ENCODE assay signal across 7 mouse cellular contexts in genomic region chr1:74239618-74240017, GRCm38 (mm10). TPM values are rescaled to one million over a fixed set of nuclear protein-coding genes. Genes with fewer than 3 reads are reported as not detected.
DNase-seq lines count a peak whose midpoint lies in the region; ATAC-seq and TF ChIP-seq lines count a peak whose summit lies in the region.

No protein-coding gene starts in this region.

- TF ChIP-seq CTCF in bone marrow, adult 2 months (IDR thresholded peaks at IDR 0.05; ENCODE audit: control insufficient read depth, insufficient read depth, low read length) = no peak
- TF ChIP-seq CTCF in heart, postnatal 0 days (IDR thresholded peaks at IDR 0.05; ENCODE audit: low read depth) = no peak
- no peak for TF ChIP-seq CTCF in lung, postnatal 0 days (IDR thresholded peaks at IDR 0.05)
- no peak for TF ChIP-seq CTCF in cerebellum, adult 2 months (IDR thresholded peaks at IDR 0.05; ENCODE audit: borderline replicate concordance, insufficient read depth, low read depth, low read length)

- H3K4me2 ChIP-seq in limb, embryonic 12.5 days = peak overlapping the region; percentile 81; the same call in 1 of the 2 replicates
- peak overlapping the region; percentile 77 for H3K4me2 ChIP-seq in heart, postnatal 0 days (ENCODE audit: low read depth, low read length)
- peak overlapping the region; percentile 80 for H3K4me2 ChIP-seq in lung, postnatal 0 days (replicated peaks; ENCODE audit: low read depth, low read length)

- TF ChIP-seq POLR2A in bone marrow, adult 2 months (IDR thresholded peaks at IDR 0.05; ENCODE audit: borderline replicate concordance, control insufficient read depth, low read depth, low read length) = no peak
- no peak for TF ChIP-seq POLR2A in cerebellum, adult 2 months (IDR thresholded peaks at IDR 0.05; ENCODE audit: borderline replicate concordance, insufficient read depth, low read length)

- H3K27me3 ChIP-seq in limb, embryonic 12.5 days = no peaks in the 10 kb centered on the region
- no peaks in the 10 kb centered on the region for H3K27me3 ChIP-seq in limb, embryonic 10.5 days (ENCODE audit: low read depth, poor library complexity, severe bottlenecking)
- no peaks in the 10 kb centered on the region for H3K27me3 ChIP-seq in heart, postnatal 0 days (ENCODE audit: control insufficient read depth, insufficient read depth, low read length)
- no peaks in the 10 kb centered on the region for H3K27me3 ChIP-seq in lung, postnatal 0 days (replicated peaks; ENCODE audit: insufficient read depth, low read length)
- H3K27me3 ChIP-seq in cerebellum, adult 2 months (ENCODE audit: control insufficient read depth, insufficient read depth, low read length) = no peaks in the 10 kb centered on the region

- H3K36me3 ChIP-seq in limb, embryonic 12.5 days = no peaks in the 10 kb centered on the region
- peaks cover 20% of the 10 kb centered on the region for H3K36me3 ChIP-seq in limb, embryonic 10.5 days
- no peaks in the 10 kb centered on the region for H3K36me3 ChIP-seq in heart, postnatal 0 days (replicated peaks; ENCODE audit: control insufficient read depth, insufficient read depth, low read length)
- H3K36me3 ChIP-seq in lung, postnatal 0 days (ENCODE audit: insufficient read depth, low read length) = no peaks in the 10 kb centered on the region

- H3K27ac ChIP-seq in limb, embryonic 12.5 days = no peak overlapping the region
- no peak overlapping the region for H3K27ac ChIP-seq in limb, embryonic 10.5 days
- H3K27ac ChIP-seq in bone marrow, adult 2 months (ENCODE audit: control insufficient read depth, insufficient read depth, low read depth, low read length, poor library complexity) = peak overlapping the region; percentile 56
- peak overlapping the region; percentile 85 for H3K27ac ChIP-seq in heart, postnatal 0 days (ENCODE audit: low read depth)
- peak overlapping the region; percentile 68 for H3K27ac ChIP-seq in lung, postnatal 0 days (ENCODE audit: low read length)
- no peak overlapping the region for H3K27ac ChIP-seq in cerebellum, adult 2 months (ENCODE audit: insufficient read depth, low read length)

- TF ChIP-seq EP300 in heart, postnatal 0 days (IDR thresholded peaks at IDR 0.05; ENCODE audit: low read depth) = no peak
- no peak for TF ChIP-seq EP300 in lung, postnatal 0 days (IDR thresholded peaks at IDR 0.05)

- 67% methylated on average over 11 of the region's 11 CpGs for WGBS in limb, embryonic 12.5 days
- 74% methylated on average over 11 of the region's 11 CpGs for WGBS in limb, embryonic 10.5 days
- 4% methylated on average over 11 of the region's 11 CpGs for WGBS in bone marrow, adult 2 months
- WGBS in heart, postnatal 0 days = 5% methylated on average over 11 of the region's 11 CpGs
- 41% methylated on average over 11 of the region's 11 CpGs for WGBS in lung, postnatal 0 days
- WGBS in cerebellum, adult 2 months = 37% methylated on average over 11 of the region's 11 CpGs

- no peak overlapping the region for H3K4me3 ChIP-seq in limb, embryonic 12.5 days (replicated peaks)
- no peak overlapping the region; the same call in 1 of the 2 replicates for H3K4me3 ChIP-seq in limb, embryonic 10.5 days
- H3K4me3 ChIP-seq in bone marrow, adult 2 months (replicated peaks; ENCODE audit: control insufficient read depth, low read depth, low read length) = peak overlapping the region; percentile 63
- H3K4me3 ChIP-seq in heart, postnatal 0 days (ENCODE audit: low read depth, low read length) = peak overlapping the region; percentile 95
- peak overlapping the region; percentile 8; the same call in 1 of the 2 replicates for H3K4me3 ChIP-seq in lung, postnatal 0 days (ENCODE audit: low read depth, low read length)
- H3K4me3 ChIP-seq in cerebellum, adult 2 months (replicated peaks; ENCODE audit: insufficient read depth, low read depth, low read length) = no peak overlapping the region

- peak overlapping the region; percentile 37; the same call in 1 of the 2 replicates for H3K9ac ChIP-seq in limb, embryonic 12.5 days (replicated peaks)
- peak overlapping the region; percentile 42; the same call in 1 of the 2 replicates for H3K9ac ChIP-seq in heart, postnatal 0 days (replicated peaks; ENCODE audit: low read depth, low read length)
- H3K9ac ChIP-seq in lung, postnatal 0 days (replicated peaks; ENCODE audit: low read depth) = no peak overlapping the region

- DNase-seq in limb, embryonic 10.5 days (ENCODE audit: low spot score) = no peak
- peak; percentile 28 for DNase-seq in heart, postnatal 0 days (ENCODE audit: low spot score)
- DNase-seq in lung, postnatal 0 days (ENCODE audit: low spot score) = no peak
- DNase-seq in cerebellum, adult 2 months = no peak
- no peak for DNase-seq in cerebellum, postnatal 14 days

- H3K9me3 ChIP-seq in limb, embryonic 12.5 days = no peaks in the 10 kb centered on the region
- H3K9me3 ChIP-seq in limb, embryonic 10.5 days (replicated peaks) = no peaks in the 10 kb centered on the region
- no peaks in the 10 kb centered on the region for H3K9me3 ChIP-seq in heart, postnatal 0 days (replicated peaks; ENCODE audit: control insufficient read depth, low read length)
- no peaks in the 10 kb centered on the region for H3K9me3 ChIP-seq in lung, postnatal 0 days (ENCODE audit: low read length)

- ATAC-seq in limb, embryonic 12.5 days (ENCODE audit: insufficient number of reproducible peaks, insufficient read depth, low FRiP score, low TSS enrichment, low read depth) = no peak
- no peak for ATAC-seq in heart, postnatal 0 days (ENCODE audit: insufficient read depth, low read depth)
- no peak for ATAC-seq in lung, postnatal 0 days

- peaks cover 33% of the 10 kb centered on the region for H3K4me1 ChIP-seq in limb, embryonic 12.5 days (replicated peaks)
- H3K4me1 ChIP-seq in limb, embryonic 10.5 days = peaks cover 29% of the 10 kb centered on the region
- peaks cover 2% of the 10 kb centered on the region for H3K4me1 ChIP-seq in bone marrow, adult 2 months (ENCODE audit: control insufficient read depth, insufficient read depth, low read length)
- H3K4me1 ChIP-seq in heart, postnatal 0 days (ENCODE audit: control insufficient read depth, insufficient read depth) = peaks cover 54% of the 10 kb centered on the region
- H3K4me1 ChIP-seq in lung, postnatal 0 days (ENCODE audit: insufficient read depth, low read depth, low read length) = peaks cover 16% of the 10 kb centered on the region; the same call in 1 of the 2 replicates
- peaks cover 5% of the 10 kb centered on the region for H3K4me1 ChIP-seq in cerebellum, adult 2 months (ENCODE audit: control insufficient read depth, insufficient read depth, low read length)

RNA-seq across cellular contexts. Expression of gene Arpc2, which starts 3.7 kb away (rescaled TPM):
- 343 and 345 TPM in 2 replicates for polyA plus RNA-seq in limb, embryonic 12.5 days (2016; fragmentation: Nextera tagmentation; extraction: Ambion mirVana)
- 355 and 369 TPM in 2 replicates for polyA plus RNA-seq in limb, embryonic 10.5 days (2016; fragmentation: Nextera tagmentation; extraction: Ambion mirVana)
- polyA plus RNA-seq in bone marrow, adult 2 months (2011; ENCODE audit: insufficient read depth, insufficient read length, low replicate concordance, missing spikeins) = 95.9 and 150 TPM in 2 replicates
- 149 and 180 TPM in 2 replicates for total RNA-seq in heart, postnatal 0 days (2014; rRNA removed; ENCODE audit: low replicate concordance)
- polyA plus RNA-seq in heart, postnatal 0 days (2015; fragmentation: Nextera tagmentation; extraction: Ambion mirVana) = 374 and 375 TPM in 2 replicates
- 465 and 473 TPM in 2 replicates for polyA plus RNA-seq in lung, postnatal 0 days (2015; fragmentation: Nextera tagmentation; extraction: Ambion mirVana)
- polyA plus RNA-seq in cerebellum, adult 2 months (2012; rRNA removed) = 146 and 151 TPM in 2 replicates

RNA-seq across cellular contexts. Expression of gene Gpbar1, which starts 38.7 kb away (rescaled TPM):
- polyA plus RNA-seq in limb, embryonic 12.5 days (2016; fragmentation: Nextera tagmentation; extraction: Ambion mirVana) = 0.19 TPM in 1 of 2 replicates, not detected in the other
- polyA plus RNA-seq in limb, embryonic 10.5 days (2016; fragmentation: Nextera tagmentation; extraction: Ambion mirVana) = 0.26 TPM in 1 of 2 replicates, not detected in the other
- polyA plus RNA-seq in bone marrow, adult 2 months (2011; ENCODE audit: insufficient read depth, insufficient read length, low replicate concordance, missing spikeins) = not detected in 2 replicates
- 0.27 TPM in 1 of 2 replicates, not detected in the other for total RNA-seq in heart, postnatal 0 days (2014; rRNA removed; ENCODE audit: low replicate concordance)
- polyA plus RNA-seq in heart, postnatal 0 days (2015; fragmentation: Nextera tagmentation; extraction: Ambion mirVana) = 0.22 and 0.33 TPM in 2 replicates
- 0.18 and 0.30 TPM in 2 replicates for polyA plus RNA-seq in lung, postnatal 0 days (2015; fragmentation: Nextera tagmentation; extraction: Ambion mirVana)
- not detected in 2 replicates for polyA plus RNA-seq in cerebellum, adult 2 months (2012; rRNA removed)

RNA-seq across cellular contexts. Expression of gene Aamp, which starts 44.9 kb away (rescaled TPM):
- 202 and 212 TPM in 2 replicates for polyA plus RNA-seq in limb, embryonic 12.5 days (2016; fragmentation: Nextera tagmentation; extraction: Ambion mirVana)
- 263 and 272 TPM in 2 replicates for polyA plus RNA-seq in limb, embryonic 10.5 days (2016; fragmentation: Nextera tagmentation; extraction: Ambion mirVana)
- 56.2 and 76.6 TPM in 2 replicates for polyA plus RNA-seq in bone marrow, adult 2 months (2011; ENCODE audit: insufficient read depth, insufficient read length, low replicate concordance, missing spikeins)
- 125 and 146 TPM in 2 replicates for total RNA-seq in heart, postnatal 0 days (2014; rRNA removed; ENCODE audit: low replicate concordance)
- 162 and 165 TPM in 2 replicates for polyA plus RNA-seq in heart, postnatal 0 days (2015; fragmentation: Nextera tagmentation; extraction: Ambion mirVana)
- polyA plus RNA-seq in lung, postnatal 0 days (2015; fragmentation: Nextera tagmentation; extraction: Ambion mirVana) = 213 and 214 TPM in 2 replicates
- 186 and 198 TPM in 2 replicates for polyA plus RNA-seq in cerebellum, adult 2 months (2012; rRNA removed)

RNA-seq across cellular contexts. Expression of gene Pnkd, which starts 45.1 kb away (rescaled TPM):
- 106 TPM in 2 replicates for polyA plus RNA-seq in limb, embryonic 12.5 days (2016; fragmentation: Nextera tagmentation; extraction: Ambion mirVana)
- 113 and 121 TPM in 2 replicates for polyA plus RNA-seq in limb, embryonic 10.5 days (2016; fragmentation: Nextera tagmentation; extraction: Ambion mirVana)
- polyA plus RNA-seq in bone marrow, adult 2 months (2011; ENCODE audit: insufficient read depth, insufficient read length, low replicate concordance, missing spikeins) = 7.3 and 28.8 TPM in 2 replicates
- 221 and 310 TPM in 2 replicates for total RNA-seq in heart, postnatal 0 days (2014; rRNA removed; ENCODE audit: low replicate concordance)
- 345 and 362 TPM in 2 replicates for polyA plus RNA-seq in heart, postnatal 0 days (2015; fragmentation: Nextera tagmentation; extraction: Ambion mirVana)
- polyA plus RNA-seq in lung, postnatal 0 days (2015; fragmentation: Nextera tagmentation; extraction: Ambion mirVana) = 88.7 and 91.4 TPM in 2 replicates
- polyA plus RNA-seq in cerebellum, adult 2 months (2012; rRNA removed) = 185 and 201 TPM in 2 replicates

RNA-seq across cellular contexts. Expression of gene Cxcr1, which starts 45.2 kb away (rescaled TPM):
- polyA plus RNA-seq in limb, embryonic 12.5 days (2016; fragmentation: Nextera tagmentation; extraction: Ambion mirVana) = not detected in 2 replicates
- polyA plus RNA-seq in limb, embryonic 10.5 days (2016; fragmentation: Nextera tagmentation; extraction: Ambion mirVana) = 0.10 TPM in 1 of 2 replicates, not detected in the other
- 2.7 TPM in 1 of 2 replicates, not detected in the other for polyA plus RNA-seq in bone marrow, adult 2 months (2011; ENCODE audit: insufficient read depth, insufficient read length, low replicate concordance, missing spikeins)
- not detected in 2 replicates for total RNA-seq in heart, postnatal 0 days (2014; rRNA removed; ENCODE audit: low replicate concordance)
- not detected in 2 replicates for polyA plus RNA-seq in heart, postnatal 0 days (2015; fragmentation: Nextera tagmentation; extraction: Ambion mirVana)
- not detected in 2 replicates for polyA plus RNA-seq in lung, postnatal 0 days (2015; fragmentation: Nextera tagmentation; extraction: Ambion mirVana)
- polyA plus RNA-seq in cerebellum, adult 2 months (2012; rRNA removed) = not detected in 2 replicates

Comparison
In these comparisons a context has a peak if more than half of its experiments do, and no peak if none do; other contexts are left out.
1. H3K27ac ChIP-seq: peak in bone marrow, adult 2 months (single experiment), heart, postnatal 0 days (single experiment) and lung, postnatal 0 days (single experiment); none in limb, embryonic 12.5 days (single experiment), limb, embryonic 10.5 days (single experiment) and cerebellum, adult 2 months (single experiment).
2. H3K4me3 ChIP-seq: peak in bone marrow, adult 2 months (single experiment), heart, postnatal 0 days (single experiment) and lung, postnatal 0 days (single experiment); none in limb, embryonic 12.5 days (single experiment), limb, embryonic 10.5 days (single experiment) and cerebellum, adult 2 months (single experiment).
3. Peak in every context shown above with its lines, with median percentiles within 50 percentile points of each other: H3K4me2 ChIP-seq.